Mouse (Mus musculus) right cerebral cortex, postnatal 10 days (tissue): ENCODE results near the gene Olfml1.

Experiments used
- DNase-seq, 2 experiments: peaks; one replicate each; pipeline ENCODE4 v3.0.0; 2021; ENCODE audit warnings: low spot score in 2 of 2

Gene Olfml1

GRCm38 (mm10) chr7:107594857-107595402 lies 27.7 kb downstream of the Olfml1 start, which contains the start of gene Ppfibp2:
Ppfibp2 (plus strand) TSS chr7:107595207.
- peak; percentile 86 for DNase-seq

- no peak for DNase-seq
These were observed 28.2 kb downstream of the Olfml1 start for GRCm38 (mm10) chr7:107595426-107595825.

GRCm38 (mm10) chr7:107596753-107597152 lies 29.5 kb downstream of the Olfml1 start:
- DNase-seq, result no peak

GRCm38 (mm10) chr7:107597956-107598355 lies 30.7 kb downstream of the Olfml1 start:
- no peak for DNase-seq

GRCm38 (mm10) chr7:107600651-107601050 lies 33.4 kb downstream of the Olfml1 start:
- DNase-seq, result no peak

- DNase-seq, result no peak
These were observed 35.3 kb downstream of the Olfml1 start for GRCm38 (mm10) chr7:107602505-107602904.

- DNase-seq, result no peak
These were observed 35.7 kb downstream of the Olfml1 start for GRCm38 (mm10) chr7:107602913-107603312.

- no peak for DNase-seq
These were observed 40.5 kb downstream of the Olfml1 start for GRCm38 (mm10) chr7:107607766-107608165.

GRCm38 (mm10) chr7:107609622-107610255 lies 42.5 kb downstream of the Olfml1 start:
- DNase-seq, result no peak

- DNase-seq, result no peak
These were observed 43.6 kb downstream of the Olfml1 start for GRCm38 (mm10) chr7:107610880-107611279.

- DNase-seq, result no peak
These were observed 51.1 kb downstream of the Olfml1 start for GRCm38 (mm10) chr7:107618028-107618992.

- no peak for DNase-seq
These were observed 52.0 kb downstream of the Olfml1 start for GRCm38 (mm10) chr7:107619225-107619624.

- DNase-seq, result no peak
These were observed 52.9 kb downstream of the Olfml1 start for GRCm38 (mm10) chr7:107620137-107620536.

GRCm38 (mm10) chr7:107624432-107624831 lies 57.2 kb downstream of the Olfml1 start:
- no peak for DNase-seq

- no peak for DNase-seq
These were observed 57.8 kb downstream of the Olfml1 start, which contains the start of gene 5330417H12Rik for GRCm38 (mm10) chr7:107625061-107625460. 5330417H12Rik (minus strand) TSS chr7:107625161.

GRCm38 (mm10) chr7:107625781-107626180 lies 58.5 kb downstream of the Olfml1 start:
- no peak for DNase-seq

GRCm38 (mm10) chr7:107628383-107628782 lies 61.1 kb downstream of the Olfml1 start:
- no peak for DNase-seq

- no peak for DNase-seq
These were observed 66.0 kb downstream of the Olfml1 start for GRCm38 (mm10) chr7:107633201-107633600.

- DNase-seq, result no peak
These were observed 70.2 kb downstream of the Olfml1 start for GRCm38 (mm10) chr7:107637398-107637797.

GRCm38 (mm10) chr7:107638026-107638425 lies 70.8 kb downstream of the Olfml1 start:
- DNase-seq, result no peak
